Mouse (Mus musculus) liver, postnatal 0 days (tissue): Measurements from ENCODE around the gene Kcnf1. TPM values are rescaled to one million over a fixed set of nuclear protein-coding genes. Genes with fewer than 3 reads are reported as not detected.

Source experiments
- ATAC-seq: fragments of 200-750 bp; cut with Nextera tagmentation; 2 replicates; pipeline ENCODE4 v1.8.0; 2017; ENCODE audit warnings: mild to moderate bottlenecking, moderate library complexity
- DNase-seq: peaks from one replicate; pipeline ENCODE4 v3.0.0-alpha.2; 2016
- H3K27ac ChIP-seq: fragments of 300-500 bp; sonication (generic); 2 replicates; pipeline ENCODE4 v1.5.1; 2014; ENCODE audit warnings: antibody characterized with exemption, moderate library complexity, mild to moderate bottlenecking, low read depth
- H3K27me3 ChIP-seq: fragments of 300-500 bp; sonication (generic); 2 replicates; pipeline ENCODE4 v1.6.1; 2014; ENCODE audit warnings: low read length, control low read depth, mixed read lengths; ENCODE audit not compliant: insufficient read depth
- H3K36me3 ChIP-seq: fragments of 300-500 bp; sonication (generic); replicated peaks from 2 replicates; pipeline ENCODE4 v1.6.1; 2014; ENCODE audit warnings: mild to moderate bottlenecking, control low read depth, low read length, moderate library complexity, mixed read lengths; ENCODE audit not compliant: insufficient read depth
- H3K4me1 ChIP-seq: fragments of 300-500 bp; sonication (generic); 2 replicates; pipeline ENCODE4 v1.6.1; 2014; ENCODE audit warnings: antibody characterized with exemption, mild to moderate bottlenecking, control low read depth; ENCODE audit not compliant: insufficient read depth
- H3K4me2 ChIP-seq: fragments of 300-500 bp; sonication (generic); 2 replicates; pipeline ENCODE4 v1.6.1; 2014; ENCODE audit warnings: low read depth, mild to moderate bottlenecking, low read length, moderate library complexity, mixed read lengths
- H3K4me3 ChIP-seq: fragments of 300-500 bp; sonication (generic); 2 replicates; pipeline ENCODE4 v1.5.1; 2014; ENCODE audit warnings: low read depth, low read length
- H3K9ac ChIP-seq: fragments of 300-500 bp; sonication (generic); replicated peaks from 2 replicates; pipeline ENCODE4 v1.6.1; 2014; ENCODE audit warnings: mild to moderate bottlenecking, moderate library complexity
- H3K9me3 ChIP-seq: fragments of 300-500 bp; sonication (generic); 2 replicates; pipeline ENCODE4 v1.6.1; 2016; ENCODE audit warnings: mild to moderate bottlenecking, control low read depth, low read length, mixed read lengths
- CTCF ChIP-seq: sonication (generic); IDR thresholded peaks from 2 replicates; pipeline ENCODE4 v1.5.1; 2016; ENCODE audit warnings: antibody characterized with exemption, low read depth
- EP300 ChIP-seq: IDR thresholded peaks from 2 replicates; pipeline ENCODE4 v1.6.1; 2016; ENCODE audit warnings: antibody characterized with exemption, low read depth, mild to moderate bottlenecking
- WGBS: fragments of 180-500 bp; shearing (Covaris S2); extraction: QIAGEN DNeasy Blood & Tissue Kit; methylation state at CpG from one replicate; pipeline ENCODE4 v1.1.7; 2014; ENCODE audit not compliant: insufficient replicate concordance; 5-methylcytosine and 5-hydroxymethylcytosine counted together
- polyA plus RNA-seq: library from polyadenylated mRNA; unstranded; fragments of >200 nt; fragmentation: Nextera tagmentation; extraction: Ambion mirVana; gene quantifications from 2 replicates; pipeline ENCODE4 v1.2.1, GENCODE M21; 2015

Gene Kcnf1
- polyA plus RNA-seq, 1 experiment from 2014 or later: 0.14 TPM

GRCm38 (mm10) chr12:17215751-17216150 is 39.1 kb upstream of the Kcnf1 start:
- Histone ChIP-seq H3K4me3 (no peak overlapping the region), H3K27ac (no peak overlapping the region), H3K4me1 (no peaks in the 10 kb centered on the region), H3K4me2 (no peak overlapping the region), H3K36me3 (no peaks in the 10 kb centered on the region), H3K9ac (no peak overlapping the region), H3K27me3 (no peaks in the 10 kb centered on the region), H3K9me3 (no peaks in the 10 kb centered on the region)
- no peak for TF ChIP-seq CTCF
- no peak for TF ChIP-seq EP300
- DNase-seq: no peak
- WGBS: 81% methylated on average over 7 of the region's 7 CpGs
- no peak for ATAC-seq

- Histone ChIP-seq H3K27me3 (no peaks in the 10 kb centered on the region), H3K4me2 (no peak overlapping the region), H3K9ac (no peak overlapping the region), H3K9me3 (no peaks in the 10 kb centered on the region), H3K36me3 (no peaks in the 10 kb centered on the region), H3K4me1 (no peaks in the 10 kb centered on the region), H3K27ac (no peak overlapping the region), H3K4me3 (no peak overlapping the region)
- WGBS: 68% methylated on average over 13 of the region's 13 CpGs
- ATAC-seq: no peak
- no peak for TF ChIP-seq EP300
- no peak for TF ChIP-seq CTCF
- DNase-seq: no peak
Measured at GRCm38 (mm10) chr12:17202492-17203322, 26.0 kb upstream of the Kcnf1 start.

GRCm38 (mm10) chr12:17198621-17199020 is 21.9 kb upstream of the Kcnf1 start:
- no peak for TF ChIP-seq CTCF
- TF ChIP-seq EP300: no peak
- ATAC-seq (no peak), DNase-seq (no peak)
- whole genome bisulfite sequencing: 90% methylated on average over 5 of the region's 5 CpGs
- H3K4me1 ChIP-seq: no peaks in the 10 kb centered on the region
- no peak overlapping the region for H3K9ac ChIP-seq
- no peak overlapping the region for H3K4me3 ChIP-seq
- H3K4me2 ChIP-seq: no peak overlapping the region
- no peaks in the 10 kb centered on the region for H3K27me3 ChIP-seq
- no peak overlapping the region for H3K27ac ChIP-seq
- no peaks in the 10 kb centered on the region for H3K36me3 ChIP-seq
- no peaks in the 10 kb centered on the region for H3K9me3 ChIP-seq

GRCm38 (mm10) chr12:17194140-17194539 is 17.5 kb upstream of the Kcnf1 start:
- no peak for DNase-seq
- H3K9me3 ChIP-seq: no peaks in the 10 kb centered on the region
- H3K4me3 ChIP-seq: no peak overlapping the region
- no peaks in the 10 kb centered on the region for H3K4me1 ChIP-seq
- no peak for TF ChIP-seq CTCF
- no peak for TF ChIP-seq EP300
- H3K4me2 ChIP-seq: no peak overlapping the region
- no peaks in the 10 kb centered on the region for H3K36me3 ChIP-seq
- H3K27ac ChIP-seq: no peak overlapping the region
- ATAC-seq: no peak
- H3K9ac ChIP-seq: no peak overlapping the region
- H3K27me3 ChIP-seq: no peaks in the 10 kb centered on the region
- WGBS: 85% methylated on average over 6 of the region's 6 CpGs

- Histone ChIP-seq H3K9me3 (no peaks in the 10 kb centered on the region), H3K36me3 (no peaks in the 10 kb centered on the region), H3K4me2 (no peak overlapping the region), H3K27ac (no peak overlapping the region), H3K4me3 (no peak overlapping the region), H3K27me3 (no peaks in the 10 kb centered on the region), H3K9ac (no peak overlapping the region), H3K4me1 (no peaks in the 10 kb centered on the region)
- DNase-seq: no peak
- ATAC-seq: no peak
- WGBS: 74% methylated on average over 1 of the region's 1 CpGs
- TF ChIP-seq CTCF (no peak), EP300 (no peak)
Measured at GRCm38 (mm10) chr12:17193311-17193710, 16.6 kb upstream of the Kcnf1 start.

DNA sequence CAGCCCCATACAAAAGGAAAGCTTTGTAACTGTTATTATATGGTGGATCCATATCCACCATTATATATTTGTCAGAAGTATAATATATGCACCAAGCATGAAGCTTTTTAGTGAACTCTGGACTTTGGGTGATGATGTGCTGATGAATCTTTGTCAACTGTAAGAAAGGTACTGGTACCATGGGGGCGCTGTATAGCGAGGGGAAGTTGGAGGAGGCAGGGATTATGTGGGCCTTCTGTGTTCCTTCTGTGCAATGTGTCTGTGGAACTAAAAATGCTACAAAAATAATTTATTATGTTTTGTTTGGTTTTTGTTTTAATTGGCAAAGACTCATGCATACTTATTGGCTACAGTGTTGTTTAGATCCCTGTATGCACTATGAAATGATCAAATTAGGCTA is 16.2 kb upstream of the Kcnf1 start:
- H3K4me3 ChIP-seq: no peak overlapping the region
- DNase-seq (no peak), ATAC-seq (no peak)
- 86% methylated on average over 2 of the region's 2 CpGs for WGBS
- no peaks in the 10 kb centered on the region for H3K4me1 ChIP-seq
- no peaks in the 10 kb centered on the region for H3K27me3 ChIP-seq
- H3K27ac ChIP-seq: no peak overlapping the region
- no peak overlapping the region for H3K9ac ChIP-seq
- H3K4me2 ChIP-seq: no peak overlapping the region
- TF ChIP-seq CTCF: no peak
- TF ChIP-seq EP300: no peak
- H3K9me3 ChIP-seq: no peaks in the 10 kb centered on the region
- H3K36me3 ChIP-seq: no peaks in the 10 kb centered on the region
